Mouse (Mus musculus) embryo, embryonic 11 days (tissue): ENCODE results near the gene Vmn1r62.
"Not testable (repeated sequence)": the region's sequence is repeated elsewhere in the genome, so short reads cannot be mapped to it uniquely, and the experiment has no call there.

Source experiments
- DNase-seq: peaks from one replicate; pipeline ENCODE4 v3.0.0-alpha.2; 2015

Vmn1r62 gene

GRCm38 (mm10) chr7:5673331-5673730 is at the start of gene Vmn1r62:
Gene Vmn1r62 (plus strand): TSS chr7:5673631.
- not testable (repeated sequence) for DNase-seq
